Mouse (Mus musculus) layer of hippocampus, postnatal 36 days (tissue): ENCODE measurements around the gene Ppp2r5d. TPM values are rescaled to one million over a fixed set of nuclear protein-coding genes. Genes with fewer than 3 reads are reported as not detected.

Experiments used
- DNase-seq, 2 experiments: peaks; one replicate each; pipeline ENCODE4 v3.0.0; 2022
- total RNA-seq, 2 experiments: library from RNA; stranded (reverse); gene quantifications; 2 replicates each; pipeline ENCODE4 v1.2.3; 2021

Gene Ppp2r5d
- total RNA-seq, 2 experiments from 2014 or later, result 86.5 to 91.9 TPM

DNA sequence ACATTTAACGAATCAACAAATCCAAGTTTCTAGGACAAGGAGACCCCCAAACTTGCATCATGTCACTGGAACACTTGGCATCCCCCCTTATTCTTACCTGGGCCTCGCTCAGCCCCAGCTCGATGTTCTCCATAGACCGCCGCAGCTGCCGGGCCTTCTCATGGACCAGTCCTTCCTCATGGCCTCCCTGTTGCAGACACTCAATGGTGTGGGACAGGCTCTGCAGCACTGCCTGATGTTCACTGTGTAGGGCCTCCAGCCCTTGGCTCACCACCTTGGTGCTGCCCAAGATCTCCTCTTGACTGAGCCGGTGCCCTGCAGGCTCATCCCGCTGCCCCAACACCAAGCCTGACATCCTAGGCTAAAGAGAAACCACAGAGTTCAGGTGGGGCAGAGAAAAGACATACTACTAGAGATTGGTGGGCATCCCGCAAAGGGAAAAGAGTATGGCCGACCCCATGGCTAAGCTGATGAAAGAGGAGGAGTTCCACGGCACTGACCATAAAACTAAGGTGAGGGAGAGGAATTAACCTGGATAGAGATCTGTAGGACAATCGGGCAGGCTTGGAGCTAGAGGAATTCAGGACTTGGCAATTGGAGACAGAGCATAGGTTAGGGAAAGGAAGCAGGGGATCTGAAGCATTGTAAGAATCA is 60.6 kb downstream of the Ppp2r5d start:
- DNase-seq, result no peak

DNA sequence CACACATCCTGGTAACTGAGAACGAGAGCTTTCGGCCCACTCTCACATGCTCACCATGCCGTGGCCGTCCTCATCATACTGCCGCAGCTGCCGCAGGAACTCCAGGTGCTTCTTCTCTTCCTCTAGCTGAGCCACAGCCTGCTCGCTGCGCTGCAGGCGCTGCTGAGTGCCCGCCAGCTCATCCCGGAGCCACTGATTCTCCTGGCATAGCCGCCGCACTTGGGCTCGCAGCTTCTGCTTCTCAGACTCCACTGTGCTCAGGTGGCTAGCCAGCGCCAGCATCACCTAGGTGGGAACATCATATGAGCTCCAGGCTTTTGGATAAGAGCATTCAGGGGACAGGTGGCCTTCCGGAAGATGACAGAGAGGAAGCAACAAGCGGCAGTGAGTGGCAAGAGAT is 62.9 kb downstream of the Ppp2r5d start:
- no peak for DNase-seq

DNA sequence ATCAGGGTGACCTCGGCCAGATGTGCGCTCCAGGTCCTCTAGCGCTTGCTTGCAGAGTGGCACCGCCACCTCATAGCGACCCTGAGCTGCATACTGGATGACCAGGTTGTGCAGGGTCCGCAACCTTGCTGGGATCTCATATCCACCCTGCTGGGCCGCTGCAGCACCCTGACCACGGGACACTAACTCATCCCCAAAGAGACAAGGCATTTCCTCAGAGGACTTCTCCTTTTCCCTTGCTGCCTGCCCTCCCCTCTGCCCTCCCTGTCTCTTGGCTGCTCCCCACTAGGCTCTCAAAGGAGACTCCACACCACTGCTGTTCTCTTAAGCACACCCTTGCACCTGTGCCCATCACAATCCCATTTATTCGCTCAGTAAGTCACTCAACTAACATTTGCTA is 65.0 kb downstream of the Ppp2r5d start:
- no peak for DNase-seq

DNA sequence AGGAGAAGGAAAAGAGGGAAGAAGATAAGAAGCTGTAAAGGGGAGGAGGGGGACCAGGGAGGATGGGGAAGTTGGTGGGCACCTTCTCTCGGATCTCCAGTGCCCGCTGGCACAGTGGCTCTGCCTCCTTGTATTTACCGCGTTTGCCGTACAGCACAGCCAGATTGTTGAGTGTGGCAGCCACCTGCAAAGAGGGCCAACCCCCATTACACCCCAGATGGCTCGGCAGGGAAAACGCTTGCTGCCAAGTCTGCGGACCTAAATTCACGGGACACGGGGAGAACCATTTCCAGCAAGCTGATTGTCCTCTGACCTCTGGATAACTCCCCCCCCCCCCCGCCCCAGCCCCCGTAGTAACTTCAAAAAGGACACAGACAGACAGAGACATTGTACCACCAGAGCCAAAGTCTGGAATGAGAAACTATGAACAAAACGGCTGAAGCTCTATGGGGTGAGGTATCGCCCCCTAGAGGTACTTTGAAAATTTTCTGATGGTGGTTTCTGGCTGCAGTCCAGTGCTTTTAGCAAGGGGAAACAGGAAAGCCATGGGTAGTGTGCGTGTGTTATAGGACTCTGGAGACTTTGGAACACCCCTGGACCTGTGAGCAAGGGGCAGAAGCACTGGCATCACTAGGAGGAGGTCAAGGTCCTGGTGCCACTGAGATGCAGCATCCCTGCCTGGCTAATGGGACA is 67.9 kb downstream of the Ppp2r5d start:
- peak; percentile 53 to 66 for DNase-seq

Other genes with a start within 250 kb of the Ppp2r5d start
- gene Ttbk1, start 217.4 kb downstream of the Ppp2r5d start, total RNA-seq, result 100 to 1,000 TPM; 114 to 118 TPM
- gene Dnph1, start 208.4 kb downstream of the Ppp2r5d start, total RNA-seq, result 1 to 10 TPM; 4.9 to 7.1 TPM
- 10 to 100 TPM; 56.0 to 59.4 TPM for gene Cul9, start 158.7 kb downstream of the Ppp2r5d start, total RNA-seq
- 10 to 100 TPM; 82.3 to 83.6 TPM for gene Srf, start 148.9 kb downstream of the Ppp2r5d start, total RNA-seq
- 1 to 10 TPM; 8.5 to 9.6 TPM for gene Ptk7, start 75.6 kb downstream of the Ppp2r5d start, total RNA-seq
- gene Klc4, start 59.1 kb downstream of the Ppp2r5d start, total RNA-seq, result 10 to 100 TPM; 19.0 to 19.7 TPM
- 10 to 100 TPM; 45.3 to 50.7 TPM for gene Mrpl2, start 58.9 kb downstream of the Ppp2r5d start, total RNA-seq
- 10 to 100 TPM; 18.4 to 20.0 TPM for gene Cul7, start 54.8 kb downstream of the Ppp2r5d start, total RNA-seq
- 10 to 100 TPM; 14.5 to 15.4 TPM for gene Rrp36, start 30.8 kb downstream of the Ppp2r5d start, total RNA-seq
- 100 to 1,000 TPM in 1 of 2 experiments, 10 to 100 TPM in 1; 97.6 to 100 TPM for gene Mea1, start 26.3 kb downstream of the Ppp2r5d start, total RNA-seq
- 100 to 1,000 TPM; 166 to 167 TPM for gene Klhdc3, start 24.2 kb downstream of the Ppp2r5d start, total RNA-seq
- 10 to 100 TPM; 54.6 to 56.6 TPM for gene Pex6, start 6.4 kb upstream of the Ppp2r5d start, total RNA-seq
- not detected for gene Gnmt, start 24.1 kb upstream of the Ppp2r5d start, total RNA-seq
- 10 to 100 TPM; 64.0 to 68.6 TPM for gene Cnpy3, start 47.1 kb upstream of the Ppp2r5d start, total RNA-seq
- gene Ptcra, start 58.6 kb upstream of the Ppp2r5d start, total RNA-seq, result under 1 TPM in 1 of 2 experiments, not detected in 1; 0.30 TPM
- gene 2310039H08Rik, start 67.5 kb upstream of the Ppp2r5d start, total RNA-seq, result 1 to 10 TPM; 6.6 to 9.4 TPM
- 10 to 100 TPM; 47.2 to 53.8 TPM for gene Rpl7l1, start 77.6 kb upstream of the Ppp2r5d start, total RNA-seq
- 10 to 100 TPM; 48.2 to 62.2 TPM for gene Bicral, start 153.4 kb upstream of the Ppp2r5d start, total RNA-seq
- 10 to 100 TPM; 29.0 to 32.8 TPM for gene Tbcc, start 185.6 kb upstream of the Ppp2r5d start, total RNA-seq
- gene Prph2, start 205.3 kb upstream of the Ppp2r5d start, total RNA-seq, result not detected